Mouse (Mus musculus): Measurements from ENCODE around the gene Mdm1.
"Not testable (repeated sequence)": the region's sequence is repeated elsewhere in the genome, so short reads cannot be mapped to it uniquely, and the experiment has no call there.

Gene Mdm1

DNA sequence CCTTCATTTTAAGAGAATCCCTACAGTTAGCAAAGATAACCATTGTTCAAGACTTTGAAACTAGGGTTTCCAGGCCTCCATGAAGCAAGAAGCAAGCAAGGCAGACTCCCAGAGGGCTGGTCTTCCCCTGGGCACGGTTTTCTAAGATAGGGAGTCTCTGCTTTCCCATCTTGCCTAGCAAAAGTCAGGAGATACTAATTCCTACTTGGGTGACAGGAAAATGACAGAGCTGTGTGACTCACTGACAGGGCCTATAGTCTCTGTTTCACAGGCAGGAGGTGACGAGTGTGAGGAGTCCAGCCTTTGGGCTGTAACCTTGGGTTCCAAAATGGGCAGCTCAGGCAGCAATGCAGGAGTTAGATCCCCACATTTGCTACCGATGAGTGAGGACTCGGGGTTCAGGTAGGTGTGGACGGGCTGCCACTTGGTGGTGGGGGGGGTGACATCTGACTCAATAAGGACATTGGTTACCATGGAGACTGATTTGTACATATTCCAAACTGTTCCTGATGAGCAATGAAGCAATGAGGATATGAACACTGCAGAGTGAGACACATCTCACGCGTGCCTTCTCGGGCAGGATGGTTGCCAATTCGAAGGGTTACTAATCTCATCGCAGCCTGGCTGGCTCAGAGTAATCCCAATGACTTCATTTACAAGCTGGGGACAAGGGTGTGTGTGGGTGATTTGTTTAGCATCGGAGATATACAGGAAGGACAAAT, 19.0 kb upstream of the Mdm1 start:
- DNase-seq (ENCODE audit: low spot score in 2 of 2): no peak

DNA sequence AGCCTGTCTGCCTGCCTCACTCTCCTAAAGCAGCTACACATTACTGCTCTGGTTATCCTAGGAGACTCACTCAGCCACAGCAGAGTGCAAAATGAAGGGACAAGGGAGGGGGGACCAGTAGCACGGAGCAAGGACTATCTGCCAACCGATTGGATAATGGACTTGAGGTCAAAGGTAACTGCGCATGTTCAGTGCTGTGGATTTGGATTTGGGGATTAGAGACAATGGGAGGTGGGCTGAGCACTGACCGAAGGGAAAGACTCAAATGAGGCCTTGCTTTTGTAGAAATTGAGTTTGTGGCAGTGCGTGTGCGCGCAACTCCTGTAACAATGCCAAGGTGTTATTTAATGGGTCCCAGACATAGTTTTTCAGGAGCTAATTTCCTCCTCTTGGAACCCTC, 16.4 kb upstream of the Mdm1 start:
- DNase-seq (ENCODE audit: low spot score in 2 of 2): no peak

DNA sequence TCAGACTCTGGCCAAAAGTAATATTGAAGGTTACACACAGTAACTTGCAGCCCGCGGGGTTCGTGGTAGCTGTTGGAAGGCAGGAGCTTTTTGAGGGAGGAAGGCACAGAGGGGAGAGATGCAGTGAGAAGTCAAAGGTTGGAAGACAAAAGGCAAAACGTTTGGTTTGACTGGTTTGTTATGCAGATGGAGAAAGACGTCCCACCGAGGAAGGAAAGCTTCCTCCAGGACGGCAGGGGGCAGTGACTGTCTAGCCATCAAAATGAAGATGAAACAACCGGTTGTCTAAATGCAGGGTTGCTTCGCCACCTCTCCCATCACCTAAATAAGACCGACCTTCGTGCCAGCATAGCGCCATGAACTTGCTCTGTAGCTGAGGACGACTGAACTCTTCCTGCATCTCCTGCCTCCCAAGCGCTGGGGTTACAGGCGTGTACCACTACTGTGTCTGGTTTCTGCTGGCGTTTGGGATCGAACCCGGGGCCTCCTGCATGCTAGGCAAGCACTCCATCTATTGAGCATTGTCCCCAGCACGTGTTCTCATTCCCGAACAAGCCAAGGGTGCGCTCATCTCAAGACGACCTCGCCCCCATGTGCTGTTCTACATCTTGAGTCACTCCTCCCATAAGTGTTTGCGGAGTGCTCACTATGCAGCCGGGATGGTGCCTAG, 15.7 kb upstream of the Mdm1 start:
- no peak for DNase-seq (ENCODE audit: low spot score in 2 of 2)

DNA sequence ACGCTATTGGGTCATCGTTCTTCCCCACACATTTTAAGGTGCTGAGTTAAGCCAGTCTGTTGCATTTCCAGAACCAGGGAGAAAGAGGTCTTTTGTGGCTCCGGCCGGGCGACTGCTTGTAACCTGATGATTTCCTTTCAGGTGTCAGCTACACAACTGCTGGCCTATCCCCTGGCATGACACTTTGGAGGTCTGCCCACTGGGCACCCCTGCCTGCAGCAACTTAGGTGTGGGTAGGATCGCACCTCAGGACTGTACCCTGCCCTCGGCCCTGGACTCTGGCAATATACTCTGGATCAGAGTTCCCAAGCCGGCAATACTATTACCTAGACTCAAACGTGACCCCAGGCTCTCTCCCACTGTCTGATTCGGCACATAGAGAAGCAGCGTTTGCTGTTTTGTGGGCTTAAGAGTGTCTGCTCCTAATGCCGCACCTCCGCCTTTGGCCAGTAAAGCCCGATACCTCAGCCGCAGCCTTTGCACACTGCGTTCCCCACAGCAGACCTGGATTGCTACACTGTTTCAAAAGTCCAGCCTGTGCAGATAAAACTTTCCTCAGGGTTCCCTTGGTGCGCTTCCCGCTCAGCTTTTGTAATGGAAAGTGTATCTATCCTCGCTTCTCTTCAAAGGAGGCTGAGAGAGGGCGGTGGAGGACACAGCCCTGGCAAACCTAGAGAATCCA, 12.5 kb upstream of the Mdm1 start:
- DNase-seq (ENCODE audit: low spot score in 2 of 2): no peak

DNA sequence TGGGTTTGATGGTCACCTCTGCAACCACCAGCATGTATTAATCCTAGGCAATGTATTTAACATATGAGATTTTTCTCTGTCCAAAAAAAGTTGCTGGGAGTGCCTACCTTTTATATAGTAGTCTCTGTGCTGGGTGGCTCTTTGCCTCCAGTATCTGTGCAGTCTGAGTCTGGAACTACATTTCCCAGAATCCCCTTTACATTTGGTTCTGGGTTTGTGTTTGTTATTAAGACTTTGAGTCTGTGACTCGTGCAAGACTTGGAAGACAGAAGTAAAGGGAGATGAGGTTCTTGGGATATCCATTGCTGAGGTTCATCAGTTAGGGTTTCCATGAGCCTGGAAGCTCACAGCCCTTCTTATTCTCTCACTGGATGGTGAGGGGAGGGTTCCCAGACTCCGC, 11.6 kb upstream of the Mdm1 start:
- DNase-seq (ENCODE audit: low spot score in 2 of 2): no peak

DNA sequence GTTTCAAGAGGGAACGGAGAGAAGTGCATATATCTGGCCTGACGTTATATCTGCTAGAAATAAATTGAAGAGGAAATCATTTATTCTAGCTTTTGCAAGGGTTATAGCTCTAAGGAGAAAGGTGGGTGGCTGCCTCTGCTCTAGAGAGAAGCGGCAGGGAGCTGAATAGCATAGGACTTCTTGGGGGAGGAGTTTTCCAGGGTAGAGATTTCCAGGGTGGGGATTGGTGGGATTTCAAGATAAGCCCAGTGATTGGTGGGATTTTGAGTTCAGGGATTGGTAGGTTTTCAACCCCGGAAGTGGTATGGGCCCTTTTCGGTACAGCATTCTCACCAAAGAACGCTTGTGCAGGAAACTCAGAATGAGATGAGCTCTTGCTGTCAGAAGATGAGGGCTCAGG, 8.6 kb upstream of the Mdm1 start:
- no peak for DNase-seq (ENCODE audit: low spot score in 2 of 2)

DNA sequence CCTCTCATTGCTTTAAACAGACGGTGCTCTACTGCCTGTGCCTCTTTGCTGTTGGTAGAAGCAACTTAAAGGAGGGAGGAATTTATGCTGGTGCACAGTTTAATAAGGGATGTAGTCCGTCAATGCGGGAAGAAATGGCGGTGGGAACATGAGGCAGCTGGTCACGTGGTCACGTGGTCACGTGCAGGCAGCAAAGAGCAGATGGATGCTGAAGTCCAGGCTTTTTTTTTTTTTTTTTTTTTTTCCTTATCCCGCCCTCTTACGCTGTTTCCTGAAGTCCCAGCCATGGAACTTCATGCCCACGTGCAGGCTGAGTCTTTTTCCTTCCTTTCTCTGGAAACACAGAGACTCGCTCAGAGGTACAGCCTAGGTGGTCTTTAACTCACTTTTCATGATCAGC, 3.1 kb upstream of the Mdm1 start:
- DNase-seq (ENCODE audit: low spot score in 2 of 2): no peak

DNA sequence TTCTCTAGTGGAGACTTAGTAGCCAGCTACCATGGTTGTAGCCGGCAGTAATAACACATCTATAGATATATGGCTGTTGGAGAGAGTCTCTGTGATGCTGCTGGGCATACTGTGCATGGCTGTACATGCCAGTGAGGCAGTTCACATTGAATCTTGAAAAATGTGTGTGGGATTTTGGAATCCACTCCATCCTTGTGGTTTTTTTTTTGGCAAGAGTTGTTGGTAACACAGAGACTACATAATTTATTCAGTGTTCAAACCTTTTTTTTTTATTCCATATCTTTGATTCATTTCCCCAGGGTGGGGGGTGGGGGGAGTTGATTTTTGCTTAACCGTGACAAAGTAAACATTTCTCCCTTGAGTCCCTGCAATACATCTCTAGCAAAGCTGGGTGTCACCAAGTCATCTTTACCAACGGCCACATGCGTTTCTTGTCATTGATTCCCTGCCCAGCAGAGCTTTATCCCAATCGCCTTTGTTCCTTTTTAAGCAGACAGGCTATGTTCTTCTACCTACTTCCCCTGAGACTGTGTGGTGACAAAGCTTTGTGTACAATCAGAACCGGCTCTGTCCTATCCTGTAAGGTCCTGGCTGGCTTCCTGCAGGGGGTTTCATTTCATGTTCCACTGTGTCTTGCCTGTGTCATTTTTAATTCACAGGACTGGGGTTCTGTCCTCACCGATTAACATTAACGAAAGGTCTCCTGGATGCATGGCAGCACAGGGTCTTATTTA, 1.6 kb upstream of the Mdm1 start:
- DNase-seq (ENCODE audit: low spot score in 2 of 2): no peak

DNA sequence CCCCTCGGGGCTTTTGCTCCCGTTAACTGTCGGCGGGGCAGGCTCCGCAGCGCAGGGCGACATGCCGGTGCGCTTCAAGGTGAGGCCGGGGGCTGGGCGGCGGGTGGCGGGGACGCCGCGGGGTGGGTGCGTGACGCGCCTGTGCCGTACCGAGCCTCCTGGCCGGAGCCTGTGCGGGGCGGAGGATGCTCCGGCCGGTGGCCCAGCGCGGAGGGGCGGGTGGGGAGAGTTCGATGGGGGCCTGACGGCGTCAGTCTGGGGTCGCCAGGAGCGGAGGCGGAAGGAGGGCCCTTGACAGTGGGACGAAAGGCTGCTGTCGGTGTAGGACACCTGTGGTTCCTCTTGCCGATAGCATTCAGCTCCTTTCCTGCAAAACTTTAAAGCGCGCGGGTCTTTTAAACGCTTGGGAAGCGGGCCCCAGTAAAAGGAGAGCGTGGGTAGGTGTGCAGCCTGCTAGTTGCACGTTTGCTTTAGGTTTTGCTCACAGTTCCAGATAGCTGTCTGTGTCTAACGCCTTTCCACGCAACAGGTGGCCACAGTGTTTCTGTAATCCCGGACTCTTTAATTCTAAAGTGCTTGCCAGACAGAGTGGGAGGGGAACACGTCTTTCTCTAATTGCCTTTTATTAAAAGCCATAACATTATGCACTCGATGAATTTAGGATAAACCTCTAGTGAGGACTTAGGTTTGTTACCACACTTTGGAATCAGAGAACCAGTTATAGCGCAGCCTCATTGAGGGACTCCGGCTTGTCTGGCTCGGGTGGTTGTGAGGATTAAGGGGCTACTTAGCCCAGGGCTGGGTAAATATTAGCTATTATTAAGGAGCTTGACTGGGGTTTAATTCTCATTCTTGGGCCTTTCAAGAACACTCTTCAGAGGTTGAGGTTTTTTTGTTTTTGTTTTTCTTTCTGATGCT, 532 bp downstream of the Mdm1 start:
- DNase-seq (ENCODE audit: low spot score in 2 of 2): no peak

DNA sequence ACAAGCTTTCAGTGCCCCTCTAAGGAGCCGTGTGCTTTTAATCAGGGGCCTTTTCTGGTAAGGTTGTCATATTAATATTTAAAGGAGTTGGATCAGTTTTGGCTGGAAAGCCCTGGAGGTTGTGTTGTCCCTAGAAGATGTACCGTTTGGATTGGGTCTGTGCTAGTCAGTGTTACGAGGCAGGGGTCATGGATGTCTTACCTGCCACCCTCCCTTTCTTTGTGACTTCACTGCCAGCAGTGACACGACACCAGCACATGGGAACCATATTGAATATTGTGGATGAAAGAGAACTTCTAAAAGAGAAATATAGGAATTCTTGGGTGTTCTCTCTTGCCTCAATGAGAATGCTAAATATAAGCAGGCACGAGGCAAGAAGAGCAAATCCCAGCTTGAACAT, 7.8 kb downstream of the Mdm1 start:
- no peak for DNase-seq (ENCODE audit: low spot score in 2 of 2)

DNA sequence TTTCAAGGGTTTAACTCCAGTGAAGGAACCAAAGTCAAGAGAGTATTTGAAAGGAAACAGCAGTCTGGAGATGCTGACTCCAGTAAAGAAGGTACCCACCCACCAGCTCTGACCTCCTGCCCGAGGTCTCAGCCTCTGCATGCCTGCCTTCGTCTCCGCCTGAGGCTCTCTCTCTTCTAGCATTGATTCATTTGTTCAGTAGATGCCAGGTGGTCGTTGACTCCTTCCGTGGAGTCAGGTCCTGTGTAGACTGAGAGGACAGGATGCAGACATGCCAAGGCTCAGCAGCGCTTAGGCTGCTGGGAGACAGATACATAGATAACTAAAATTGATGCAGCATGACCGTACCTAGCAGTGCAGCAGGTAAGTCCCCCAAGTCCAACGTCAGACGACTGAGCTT, 9.3 kb downstream of the Mdm1 start:
- DNase-seq (ENCODE audit: low spot score in 2 of 2): no peak

DNA sequence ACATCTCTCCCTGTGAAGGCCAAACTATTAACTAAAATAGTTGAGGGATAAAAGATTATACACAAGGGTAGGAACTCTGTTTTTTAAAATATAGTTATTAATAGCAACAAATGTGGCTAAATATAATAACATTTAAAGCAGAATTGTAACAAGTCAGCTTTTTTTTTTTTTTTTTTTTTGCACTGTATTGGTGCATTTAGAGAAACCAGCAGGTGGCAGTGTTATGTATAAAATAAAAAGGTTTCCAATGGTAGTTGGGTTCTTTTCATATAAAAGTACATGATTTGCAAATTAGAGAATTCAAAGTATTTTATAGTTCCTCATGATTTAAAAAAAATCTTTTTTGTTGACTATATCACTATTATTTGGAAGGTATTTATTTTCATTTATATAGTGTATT, 14.3 kb downstream of the Mdm1 start:
- DNase-seq (ENCODE audit: low spot score in 2 of 2): no peak

DNA sequence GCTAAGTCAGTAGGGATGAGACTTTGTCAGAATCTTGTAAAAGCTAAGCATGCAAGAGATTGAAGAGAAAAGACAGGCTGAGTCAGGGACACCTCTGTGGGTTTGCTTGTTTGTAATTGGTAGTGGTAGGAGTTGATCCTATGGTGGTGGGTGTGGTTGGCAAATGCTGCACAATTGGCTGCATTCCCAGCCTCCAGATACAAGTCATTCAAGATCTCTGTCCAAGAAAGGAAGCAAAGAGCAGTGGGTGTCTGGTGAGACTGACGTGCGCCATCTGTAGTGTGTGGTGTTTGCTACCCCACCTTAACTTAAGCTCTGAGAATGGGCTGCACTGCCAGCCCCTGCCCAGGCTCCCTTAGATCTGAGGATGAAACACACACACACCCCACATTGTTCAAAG, 19.5 kb downstream of the Mdm1 start:
- DNase-seq (ENCODE audit: low spot score in 2 of 2): no peak

DNA sequence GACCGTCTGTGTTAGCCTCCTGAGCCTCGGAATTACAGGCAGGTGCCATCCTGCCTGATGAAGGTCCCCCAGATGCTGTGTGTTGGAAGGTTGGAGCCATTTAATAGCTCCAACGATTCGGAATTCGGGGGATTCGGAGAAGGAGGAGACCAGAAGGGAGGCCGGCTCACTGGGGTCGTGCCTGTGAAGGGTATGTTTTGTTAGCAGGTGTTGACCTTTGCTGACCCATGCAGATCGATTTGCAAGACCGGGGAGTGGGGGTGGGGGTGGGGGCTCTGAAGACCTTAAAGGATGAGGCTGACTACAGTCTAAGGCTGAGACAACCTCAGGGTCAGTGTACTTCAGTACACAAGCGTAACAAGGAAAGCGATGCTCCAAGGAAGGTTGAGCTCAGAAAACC, 27.6 kb downstream of the Mdm1 start:
- DNase-seq (ENCODE audit: low spot score in 2 of 2): peak in 1 of 2 experiments; percentile 50

DNA sequence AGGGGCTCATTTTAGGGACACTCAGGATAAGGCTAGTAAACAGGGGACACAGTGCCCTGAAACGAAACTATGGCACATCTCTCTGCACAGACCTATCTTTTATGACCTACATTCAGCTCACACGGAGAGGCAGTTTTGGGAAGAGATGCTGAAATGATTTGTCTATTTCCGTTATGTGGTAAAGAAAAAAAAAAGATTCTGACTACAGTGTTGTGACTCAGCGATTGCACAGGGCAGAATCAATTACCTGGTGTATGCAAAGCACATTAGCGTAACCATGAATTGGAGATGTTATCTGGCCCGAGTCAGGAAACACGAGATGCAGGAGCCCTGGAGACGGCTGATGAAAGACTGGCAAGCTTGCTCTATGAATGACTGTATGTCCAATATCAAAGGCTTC, 30.8 kb downstream of the Mdm1 start:
- no peak for DNase-seq (ENCODE audit: low spot score in 2 of 2)

DNA sequence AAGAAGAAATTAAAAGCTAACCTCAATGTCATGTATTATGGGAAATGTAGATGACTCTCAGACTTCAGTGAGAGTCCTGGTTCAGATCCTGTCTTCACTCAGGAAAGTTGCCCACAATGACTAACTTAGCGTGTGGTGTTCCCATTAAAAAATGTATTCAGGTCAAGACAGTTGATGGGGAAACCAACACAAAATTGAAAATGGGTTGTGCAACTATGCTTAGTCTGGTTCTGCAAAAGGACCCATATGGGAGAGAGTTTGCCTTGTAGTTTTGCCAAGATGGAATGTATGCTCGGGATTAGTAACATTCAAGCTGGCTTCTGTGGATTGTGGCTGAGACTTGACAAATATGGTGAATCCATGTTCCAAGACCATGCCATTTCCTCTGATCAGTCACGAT, 31.3 kb downstream of the Mdm1 start:
- DNase-seq (ENCODE audit: low spot score in 2 of 2): no peak

DNA sequence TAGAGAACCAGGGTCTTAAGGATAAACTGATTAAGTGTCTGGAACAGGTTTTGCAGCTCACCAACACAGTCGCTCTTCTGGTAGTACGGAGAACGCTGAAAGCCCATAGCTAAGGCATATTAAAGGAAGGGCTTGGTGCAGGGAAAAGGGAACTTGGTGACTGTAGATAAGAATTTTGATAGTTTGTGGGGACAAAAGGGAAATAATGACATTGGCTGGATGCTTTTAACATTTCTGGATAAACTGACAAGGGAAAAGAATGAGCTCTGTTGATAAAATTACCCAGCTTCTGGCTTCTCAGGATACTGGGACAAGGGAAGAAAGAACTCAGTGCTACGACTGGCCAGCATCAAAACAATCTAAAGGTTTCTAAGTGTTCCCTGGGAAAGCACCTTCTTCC, 33.9 kb downstream of the Mdm1 start:
- not testable (repeated sequence) for DNase-seq (ENCODE audit: low spot score in 2 of 2)

DNA sequence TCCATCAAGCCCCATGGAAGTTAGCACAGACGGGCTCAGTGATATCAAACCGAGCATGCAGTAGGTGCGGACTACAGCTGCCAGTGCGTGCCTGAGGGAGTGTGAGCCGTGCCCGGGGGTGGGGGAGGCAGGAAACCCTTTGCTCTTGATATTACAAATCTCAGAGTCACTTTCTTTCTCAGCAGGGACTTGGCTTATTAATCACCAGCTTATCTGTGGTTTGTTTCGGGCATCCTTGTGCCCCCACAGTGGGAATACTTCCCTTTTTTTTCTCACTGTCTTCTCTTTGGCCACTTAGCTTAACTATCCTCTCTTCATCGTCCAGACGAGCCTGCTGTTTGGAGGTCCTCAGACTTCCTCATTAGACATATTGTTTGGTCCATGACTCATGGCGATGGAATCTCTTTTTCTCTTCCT, 37.1 kb downstream of the Mdm1 start:
- no peak for DNase-seq (ENCODE audit: low spot score in 2 of 2)

DNA sequence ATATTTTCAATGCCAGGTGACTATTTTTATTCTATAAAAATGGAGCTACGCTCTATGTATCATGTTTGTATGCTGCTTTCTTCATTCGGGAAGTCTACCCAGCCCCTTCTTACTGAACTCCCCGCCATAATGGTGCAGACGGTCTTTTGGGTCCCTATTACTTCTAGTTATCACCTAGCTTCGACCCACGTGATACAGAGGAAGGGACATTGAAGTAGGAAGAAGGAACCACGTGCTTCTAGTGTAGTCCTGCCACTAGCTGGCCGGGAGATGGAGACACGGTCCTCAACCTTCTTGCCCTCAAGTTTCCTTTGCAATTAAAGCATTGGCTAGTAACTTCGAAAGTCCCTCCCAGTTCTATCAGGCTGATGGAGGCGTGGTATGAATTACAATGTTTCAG, 37.7 kb downstream of the Mdm1 start:
- no peak for DNase-seq (ENCODE audit: low spot score in 2 of 2)

DNA sequence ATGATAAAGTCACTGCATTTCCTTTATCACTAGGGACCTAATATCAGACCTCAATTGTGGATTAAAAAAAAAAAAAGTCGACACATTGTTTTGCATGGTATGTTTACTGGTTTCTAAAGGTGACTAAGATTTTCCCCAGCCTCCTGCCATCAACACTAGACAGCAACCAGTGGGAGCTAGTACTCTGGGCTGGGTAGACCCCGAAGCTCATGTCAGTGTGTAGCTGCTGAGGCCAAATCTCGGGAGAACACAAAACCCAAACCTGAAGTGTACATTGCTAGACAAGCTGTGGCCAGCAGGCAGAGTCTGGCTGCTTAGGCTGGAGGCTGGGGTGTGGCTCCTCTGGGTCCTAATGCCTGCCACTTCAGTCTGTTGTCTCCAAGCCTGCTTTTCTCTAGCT, 53.5 kb downstream of the Mdm1 start:
- DNase-seq (ENCODE audit: low spot score in 2 of 2): not testable (repeated sequence)

DNA sequence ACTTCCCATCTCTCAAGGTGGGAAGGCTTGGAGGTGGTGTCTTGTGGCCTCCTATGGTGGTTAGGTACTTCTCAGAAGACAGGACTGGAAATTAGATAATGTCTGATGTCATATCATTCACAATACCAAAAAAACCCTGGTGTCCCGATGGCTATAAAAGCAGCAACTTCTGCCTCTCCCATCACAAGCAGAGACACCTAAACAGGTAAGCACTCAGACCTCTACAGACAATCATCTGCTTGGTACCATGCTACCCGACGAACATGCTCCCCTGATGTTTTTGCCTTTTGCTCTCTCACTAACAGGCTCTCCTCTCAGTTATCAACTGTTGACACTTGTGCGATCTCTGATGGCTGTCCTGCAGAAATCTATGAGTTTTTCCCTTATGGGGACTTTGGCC, 63.0 kb downstream of the Mdm1 start, which contains the start of gene Il22:
Gene Il22, plus strand, starts transcription at position 301 of the 400 bp plus-strand sequence.
- DNase-seq (ENCODE audit: low spot score in 2 of 2): no peak
